Mouse (Mus musculus) liver, embryonic 14.5 days (tissue): ENCODE measurements at regions not wholly inside any gene's neighbourhood (a gene's known extent, or its start where the extent isn't known, plus 50 kb on each side); places are given as distances from the start of the nearest gene placed in this dataset.

Experiments used
- CTCF ChIP-seq: IDR thresholded peaks from 2 replicates; pipeline ENCODE4 v1.5.1; 2016; ENCODE audit warnings: antibody characterized with exemption, low read depth, control low read depth
- EP300 ChIP-seq: IDR thresholded peaks from 2 replicates; pipeline ENCODE4 v1.6.1; 2016; ENCODE audit warnings: antibody characterized with exemption, low read depth

DNA sequence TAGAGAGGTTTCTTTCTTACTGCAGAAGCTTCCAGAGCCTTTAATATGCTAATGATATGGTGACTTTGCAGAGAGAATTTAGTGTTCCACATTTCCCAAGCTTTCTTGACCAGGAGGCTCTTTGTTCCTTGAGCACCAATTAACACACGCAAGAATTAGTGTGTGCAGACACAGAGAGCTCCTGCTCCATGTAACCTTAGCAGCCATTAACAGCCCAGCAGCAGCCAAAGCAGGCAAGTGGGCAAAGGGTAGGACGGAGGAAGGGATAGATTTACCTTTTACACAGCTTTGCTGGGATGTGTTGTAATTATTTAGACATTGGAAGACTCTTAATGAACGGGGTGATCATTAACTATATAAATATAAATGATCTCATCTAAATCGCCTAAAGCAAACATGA, 181.8 kb downstream of the Rnd3 start:
- TF ChIP-seq CTCF (no peak), EP300 (no peak)
